Mouse (Mus musculus) megakaryocyte, embryonic 14.5 days (primary cell): ENCODE data around the gene Umodl1.

Experiments
- FLI1 ChIP-seq: IDR thresholded peaks from 2 replicates; pipeline ENCODE4 v1.6.1; 2012; ENCODE audit warnings: low read length, inconsistent platforms, mixed read lengths
- GATA1 ChIP-seq: IDR thresholded peaks from 3 replicates; pipeline ENCODE4 v1.6.1; 2012; ENCODE audit warnings: mixed read lengths, low read length, inconsistent platforms, borderline replicate concordance

DNA sequence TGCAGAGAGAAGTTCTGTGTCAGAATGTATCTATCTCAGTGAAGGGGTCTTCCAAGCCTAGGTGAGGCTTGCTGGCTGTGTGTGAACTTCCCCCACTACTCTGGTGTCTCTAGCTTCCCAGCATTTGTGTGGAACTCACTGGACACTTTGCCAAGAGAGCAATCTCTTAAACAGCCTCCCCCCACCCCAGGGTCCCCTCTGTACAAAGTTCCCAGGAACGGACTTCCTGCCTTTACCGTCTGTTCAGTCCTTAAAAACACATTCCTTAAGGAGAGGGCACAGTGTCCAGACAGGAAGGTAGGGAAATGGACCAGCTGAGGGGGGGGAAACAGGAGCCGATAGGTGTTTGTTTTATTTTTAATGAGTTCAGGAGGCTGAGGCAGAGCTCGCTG, 105.8 kb downstream of the Umodl1 start:
- TF ChIP-seq FLI1 (no peak), GATA1 (no peak)
